In the genomic region with DNA sequence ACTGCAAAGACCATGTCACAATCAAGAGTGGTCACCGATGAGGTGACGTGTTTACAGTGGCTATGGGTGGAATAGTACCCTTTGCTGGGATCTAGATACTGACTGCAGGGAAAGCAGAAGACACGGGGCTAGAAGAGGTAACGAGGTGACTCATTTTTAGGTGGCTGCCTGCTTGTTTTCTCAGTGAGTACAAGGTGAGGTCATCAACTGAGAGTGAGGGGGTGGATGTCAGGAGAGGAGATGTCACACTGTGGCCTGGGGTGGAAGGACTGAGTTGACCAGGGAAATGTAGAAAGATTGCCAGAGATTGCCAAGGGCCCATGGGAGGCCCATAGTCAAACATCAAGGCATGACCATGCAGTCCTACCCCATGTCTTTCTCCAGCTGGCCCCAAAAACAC, we compare ENCODE assay signal across 17 mouse cellular contexts.
"Had no signal": no experiment of that assay in that cellular context is flagged by ENCODE, and none has a peak within 500 bp of the region (broad histone marks: within the 10 kb centered on the region; RNA-seq: fewer than 3 reads in every experiment).

No protein-coding gene starts in this region.

- DNase-seq: lung, adult 18-20 months; lung, postnatal 14 days; lung, postnatal 36 days; right cerebral cortex, postnatal 14 days; thymus, adult 2 months; thymus, postnatal 14 days; thymus, postnatal 36 days had no signal

- H3K27me3 ChIP-seq: lung, embryonic 15.5 days; megakaryocyte, embryonic 14.5 days; midbrain, embryonic 13.5 days; midbrain, embryonic 15.5 days; neural tube, embryonic 12.5 days; stomach, embryonic 15.5 days had no signal

- H3K4me3 ChIP-seq: lung, embryonic 15.5 days; megakaryocyte, embryonic 14.5 days; midbrain, embryonic 13.5 days; midbrain, embryonic 15.5 days; neural tube, embryonic 12.5 days; stomach, embryonic 15.5 days had no signal

- H3K27ac ChIP-seq: liver, embryonic 14.5 days; lung, embryonic 15.5 days; macrophage; midbrain, embryonic 13.5 days; midbrain, embryonic 15.5 days; neural tube, embryonic 12.5 days; stomach, embryonic 15.5 days; stomach, postnatal 0 days had no signal

- ATAC-seq: lung, postnatal 0 days; midbrain, embryonic 13.5 days; midbrain, embryonic 15.5 days had no signal

- H3K4me2 ChIP-seq: lung, embryonic 15.5 days; midbrain, embryonic 13.5 days; midbrain, embryonic 15.5 days; neural tube, embryonic 12.5 days; stomach, embryonic 15.5 days had no signal

- H3K4me1 ChIP-seq: megakaryocyte, embryonic 14.5 days; midbrain, embryonic 15.5 days had no signal

- H3K36me3 ChIP-seq: lung, embryonic 15.5 days; midbrain, embryonic 13.5 days; midbrain, embryonic 15.5 days; neural tube, embryonic 12.5 days; stomach, embryonic 15.5 days had no signal

- H3K9me3 ChIP-seq: lung, embryonic 15.5 days; midbrain, embryonic 13.5 days; midbrain, embryonic 15.5 days; neural tube, embryonic 12.5 days; stomach, embryonic 15.5 days had no signal

- H3K9ac ChIP-seq: liver, embryonic 14.5 days; lung, embryonic 15.5 days; midbrain, embryonic 13.5 days; midbrain, embryonic 15.5 days; neural tube, embryonic 12.5 days; stomach, embryonic 15.5 days had no signal
